Mouse (Mus musculus) urinary bladder, postnatal 25 days (tissue): ENCODE data around the gene Agfg2.

Experiments used
- DNase-seq: peaks from one replicate; pipeline ENCODE4 v3.0.0; 2022; ENCODE audit warnings: low spot score

The Agfg2 gene

DNA sequence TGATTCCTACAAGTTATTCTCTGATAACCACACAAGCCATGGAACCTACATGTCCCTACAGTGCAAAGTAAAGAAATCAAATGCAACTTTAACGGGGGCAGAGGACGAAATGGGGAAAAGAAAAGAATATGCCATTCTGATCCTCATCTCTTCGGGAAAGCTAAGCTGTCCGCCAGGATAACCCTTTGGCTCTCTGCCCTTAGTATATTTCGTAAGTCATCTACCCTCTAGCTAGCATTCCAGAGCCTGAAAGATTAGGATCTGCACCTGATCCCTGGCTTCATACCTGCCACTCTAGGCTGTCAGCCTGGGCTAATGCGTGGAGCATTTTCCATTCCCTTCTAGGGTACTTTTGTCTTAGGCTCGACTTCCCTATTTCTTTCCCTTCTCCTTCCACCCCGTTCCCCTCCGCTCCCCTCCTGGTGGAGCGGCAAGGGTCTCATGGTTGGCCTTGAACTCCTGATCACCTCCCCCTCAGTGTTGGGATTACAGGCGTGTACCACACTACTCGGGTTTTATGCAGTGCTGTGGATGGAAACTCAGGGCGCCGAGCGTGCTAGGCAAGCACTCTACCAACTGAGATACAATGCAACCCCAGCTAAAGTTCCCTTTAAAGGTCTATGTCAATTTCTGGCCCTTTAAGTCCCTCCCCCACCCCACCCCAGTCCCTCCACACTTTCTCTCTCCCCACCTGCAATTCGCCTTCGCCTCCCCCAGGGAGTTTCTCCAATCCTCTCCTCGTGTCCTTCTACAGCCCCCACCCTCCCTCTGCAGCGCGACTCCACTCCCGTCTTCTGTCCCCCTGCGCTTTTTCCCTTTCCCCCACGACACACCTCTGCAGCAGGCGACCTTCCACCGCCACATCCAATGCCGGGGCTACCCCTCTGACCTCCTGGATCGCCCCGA is 885 bp downstream of the Agfg2 start:
- no peak for DNase-seq

DNA sequence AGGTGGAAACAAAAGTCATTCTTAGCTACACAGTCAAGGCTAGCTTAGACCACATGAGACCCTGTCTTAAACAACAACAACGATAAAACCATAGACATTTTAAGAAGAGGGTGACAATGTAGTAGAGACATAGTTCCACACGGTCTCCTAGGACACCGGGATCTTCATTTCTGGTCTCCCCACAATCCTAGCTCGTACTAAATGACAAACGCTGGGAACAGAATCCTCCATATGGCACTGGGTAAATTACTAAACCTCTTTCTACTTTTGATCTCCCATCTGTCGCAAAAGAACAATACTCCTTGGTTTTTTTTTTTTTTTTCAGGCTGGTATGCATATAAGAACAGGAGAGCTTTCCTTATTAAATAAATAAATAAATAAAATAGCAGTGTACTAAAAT is 2.0 kb downstream of the Agfg2 start:
- no peak for DNase-seq

DNA sequence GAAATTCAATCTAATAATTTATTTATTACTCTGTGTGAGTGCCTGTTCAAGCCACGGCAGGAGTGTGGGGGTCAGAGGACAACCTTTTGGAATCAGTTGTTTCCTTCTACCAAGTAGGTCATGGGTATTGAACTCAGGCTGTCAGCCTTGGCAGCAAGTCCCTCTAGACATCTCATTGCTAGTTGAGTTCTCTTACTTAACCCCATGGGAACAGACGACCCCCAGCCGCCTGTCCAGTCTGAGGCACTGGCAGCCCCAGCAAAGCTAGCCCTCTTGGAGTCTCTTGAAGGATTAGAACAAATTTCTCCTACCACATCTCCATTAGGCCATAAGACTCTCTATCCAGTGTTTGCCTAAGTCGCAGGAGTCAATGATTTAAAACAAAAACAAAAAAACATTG is 4.8 kb downstream of the Agfg2 start:
- no peak for DNase-seq

DNA sequence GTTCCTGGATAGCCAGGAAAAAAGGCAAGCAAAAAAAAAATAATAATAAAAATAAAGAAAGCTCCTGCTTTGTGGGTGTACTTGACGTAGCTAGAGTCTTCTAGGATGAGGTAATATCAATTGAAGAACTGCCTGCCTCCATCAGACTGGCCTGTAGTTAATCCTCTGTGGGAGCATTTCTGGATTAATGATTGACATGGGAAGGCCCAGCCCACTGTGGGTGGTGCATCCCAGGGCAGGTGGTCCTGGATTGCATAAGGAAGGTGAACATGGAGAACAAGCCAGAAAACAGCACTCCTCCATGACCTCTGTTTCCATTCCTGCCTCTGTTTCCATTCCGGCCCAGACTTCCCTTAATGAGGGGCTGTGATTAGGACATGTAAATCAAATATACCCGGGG is 5.8 kb downstream of the Agfg2 start:
- no peak for DNase-seq

- DNase-seq = no peak
Measured at GRCm38 (mm10) chr5:137677859-137678258, 6.7 kb downstream of the Agfg2 start.

GRCm38 (mm10) chr5:137674786-137675185 is 9.7 kb downstream of the Agfg2 start:
- no peak for DNase-seq

DNA sequence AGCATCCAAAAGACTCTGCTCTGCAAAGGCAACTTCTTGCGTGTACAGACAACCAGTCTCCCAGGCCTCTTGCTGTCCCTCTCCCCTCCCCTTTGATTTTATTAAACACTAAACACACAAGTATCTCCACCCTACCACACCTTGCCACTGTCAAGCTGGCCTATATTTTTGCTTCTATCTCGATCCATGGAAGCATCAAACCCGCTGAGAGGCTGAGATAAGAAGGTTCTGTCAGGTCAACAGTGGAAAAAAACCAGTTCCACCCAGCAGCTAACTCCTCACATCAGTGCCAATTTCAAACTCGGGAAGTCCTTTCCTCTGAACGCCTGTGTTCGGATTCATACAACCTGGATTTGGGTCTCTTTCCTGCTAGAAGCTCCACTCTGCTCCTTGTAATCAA is 11.5 kb downstream of the Agfg2 start:
- DNase-seq = no peak

GRCm38 (mm10) chr5:137672361-137672760 is 12.2 kb downstream of the Agfg2 start:
- no peak for DNase-seq

DNA sequence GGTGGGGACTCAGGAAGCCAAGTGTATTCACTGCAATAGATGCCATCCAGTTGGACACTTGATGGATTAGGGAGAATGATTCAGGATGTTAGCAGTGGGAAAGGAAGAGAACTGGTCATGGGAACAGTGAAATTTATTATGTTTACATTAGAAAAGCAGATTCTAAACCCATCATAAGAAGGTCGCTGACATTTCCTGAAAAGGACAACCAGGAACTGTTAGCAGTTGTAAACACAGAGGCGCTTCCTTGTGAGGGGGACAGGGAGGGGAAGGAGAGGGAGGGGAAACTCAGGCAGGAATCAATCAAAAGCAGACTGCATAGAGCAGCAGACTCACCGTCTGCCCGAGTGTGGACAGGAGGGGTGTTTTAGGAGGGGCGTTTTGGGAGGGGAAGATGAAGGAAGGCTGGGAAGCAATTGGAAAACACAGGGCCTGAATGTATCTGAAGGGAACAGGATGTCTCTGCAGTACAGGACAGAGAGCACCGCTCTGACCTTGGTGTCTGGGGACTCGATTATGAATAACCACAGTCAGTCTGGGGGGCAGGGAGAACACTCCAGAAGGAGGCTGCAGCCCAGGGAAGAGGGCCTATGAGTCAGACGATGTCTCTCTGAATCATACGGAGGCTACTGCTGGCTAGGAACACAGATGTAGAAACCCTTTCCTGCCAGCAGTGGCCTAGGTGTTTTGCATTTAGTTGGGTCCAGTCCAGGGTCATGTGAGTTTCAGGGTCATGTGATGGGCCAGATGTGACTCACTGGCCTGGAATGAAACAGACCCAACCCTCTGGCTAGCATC is 12.9 kb downstream of the Agfg2 start:
- DNase-seq = peak; percentile 46

- no peak for DNase-seq
Measured at GRCm38 (mm10) chr5:137670240-137670639, 14.3 kb downstream of the Agfg2 start.

- no peak for DNase-seq
Measured at GRCm38 (mm10) chr5:137668971-137669370, 15.6 kb downstream of the Agfg2 start.

DNA sequence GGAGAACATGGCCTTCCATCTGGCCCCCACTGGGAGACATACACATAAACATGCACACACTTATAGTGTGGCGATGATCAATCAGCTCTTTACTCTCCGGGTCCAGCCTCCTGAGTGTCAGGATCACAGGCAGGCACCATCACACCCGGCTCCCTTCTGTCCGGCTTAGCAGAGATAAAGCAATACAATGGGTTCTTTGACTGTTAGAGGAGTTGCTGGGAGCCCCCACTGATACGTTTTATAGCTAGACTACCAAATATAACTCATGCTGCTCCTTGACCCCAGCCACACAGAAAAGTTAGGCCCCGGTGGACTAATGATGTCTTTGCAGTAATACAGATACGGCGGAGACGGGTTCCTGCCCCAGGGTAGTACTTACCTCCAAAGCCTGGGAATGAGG is 21.5 kb downstream of the Agfg2 start:
- no peak for DNase-seq

- DNase-seq = peak; percentile 49
Measured at GRCm38 (mm10) chr5:137660064-137660688, 24.4 kb downstream of the Agfg2 start.

DNA sequence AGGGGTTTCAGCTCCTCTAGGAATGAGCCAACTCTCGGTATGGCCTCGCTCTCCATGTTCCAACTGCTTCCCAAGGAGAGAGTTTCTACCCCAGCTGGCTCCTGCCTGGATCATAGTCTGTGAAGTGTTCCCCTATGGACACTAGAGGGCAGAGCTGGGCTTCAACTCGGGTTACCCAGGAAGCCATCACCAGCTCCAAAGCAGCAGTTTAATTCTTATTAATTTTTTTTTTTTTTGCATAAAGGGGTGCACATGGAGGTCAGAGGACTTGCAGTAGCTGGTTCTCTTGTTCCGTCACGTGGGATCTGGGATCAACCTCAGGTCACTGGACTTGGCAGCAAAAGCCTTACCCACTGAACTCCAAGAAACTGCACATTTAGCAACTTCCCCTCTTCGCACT is 27.5 kb downstream of the Agfg2 start:
- peak; percentile 63 for DNase-seq

- DNase-seq = no peak
Measured at GRCm38 (mm10) chr5:137654746-137655145, 29.8 kb downstream of the Agfg2 start.

DNA sequence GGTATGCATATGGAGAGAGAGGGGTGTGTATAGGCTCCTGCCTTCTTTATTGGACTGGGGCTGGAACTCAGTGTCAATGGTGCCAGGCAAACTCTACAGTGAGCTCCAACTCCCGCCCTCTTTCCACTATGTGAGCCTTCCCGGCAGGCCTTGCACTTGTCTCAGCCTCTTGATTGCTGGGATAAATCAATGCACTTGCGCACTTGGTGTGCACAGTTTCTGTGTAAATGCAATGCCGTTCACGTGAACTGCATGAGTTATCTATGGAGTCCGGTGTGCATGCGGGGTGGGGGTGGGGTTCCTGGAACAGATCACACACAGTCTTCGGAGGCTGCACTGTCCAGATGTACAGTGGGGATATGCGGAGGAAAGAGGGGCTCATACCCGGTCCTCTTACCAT is 31.2 kb downstream of the Agfg2 start:
- DNase-seq = no peak

- peak; percentile 59 for DNase-seq
Measured at GRCm38 (mm10) chr5:137652474-137652873, 32.1 kb downstream of the Agfg2 start.

- no peak for DNase-seq
Measured at GRCm38 (mm10) chr5:137649669-137650571, 34.6 kb downstream of the Agfg2 start.

DNA sequence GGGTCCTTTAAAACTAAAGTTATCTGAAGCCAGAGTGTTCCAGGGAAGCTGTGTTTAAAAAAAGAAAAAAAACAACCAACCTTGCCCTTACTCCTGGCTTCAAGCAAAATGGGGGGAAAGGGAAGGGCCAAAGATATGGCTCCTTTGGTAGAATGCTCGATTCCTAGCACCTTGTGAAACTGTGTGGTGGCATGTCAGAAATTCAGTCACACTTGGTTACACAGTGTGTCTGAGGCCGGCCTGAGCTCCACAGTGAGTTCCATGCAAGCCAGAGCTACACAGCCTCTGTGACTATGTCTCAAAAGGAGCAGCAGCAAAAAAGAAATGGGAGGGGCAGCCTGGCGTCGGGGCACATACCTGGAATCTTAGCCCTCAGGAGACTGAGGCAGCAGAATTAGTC is 35.3 kb downstream of the Agfg2 start:
- no peak for DNase-seq

DNA sequence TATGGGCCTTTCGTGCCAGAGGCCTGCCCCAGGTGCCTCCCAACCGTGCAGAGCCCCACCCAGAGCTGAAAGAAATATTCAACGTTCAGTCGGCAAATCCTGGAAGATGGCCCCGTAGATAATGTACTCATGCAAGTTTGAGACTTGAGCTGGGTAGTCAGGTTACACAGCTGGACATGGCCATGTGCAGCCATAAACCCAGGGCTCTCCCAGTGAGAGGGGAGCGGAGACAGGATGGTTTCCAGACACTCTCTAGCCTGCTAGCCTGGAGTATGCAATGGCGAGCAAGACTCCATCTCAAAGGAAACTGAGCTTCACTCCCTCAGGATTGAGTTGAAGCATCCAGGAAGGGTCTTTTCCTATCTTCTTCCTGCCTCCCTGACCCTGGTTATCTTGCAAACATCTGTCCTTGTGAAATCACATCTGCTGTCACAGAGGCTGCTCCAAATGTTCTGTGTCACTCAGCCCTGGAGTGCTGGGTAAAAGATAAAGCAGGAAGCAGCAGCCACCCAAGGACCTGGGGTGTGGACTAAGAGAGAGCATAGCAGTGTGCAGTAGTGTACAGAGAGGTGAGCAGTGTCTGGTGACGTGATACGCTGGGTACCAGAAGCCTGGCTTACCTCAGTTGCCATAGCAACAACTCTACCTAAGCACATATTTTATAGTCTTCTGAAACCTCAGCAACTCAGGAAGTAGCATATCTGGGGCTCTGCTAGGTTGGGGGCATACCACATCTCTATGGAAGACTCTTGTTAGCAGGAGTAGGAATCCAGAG is 36.5 kb downstream of the Agfg2 start:
- no peak for DNase-seq

- no peak for DNase-seq
Measured at GRCm38 (mm10) chr5:137645652-137646091, 38.9 kb downstream of the Agfg2 start, which contains the start of gene Irs3. Irs3 (minus strand) TSS chr5:137645714.
